Mouse (Mus musculus) spleen, postnatal 4 days (tissue): Measurements from ENCODE around the gene Taf3.

Experiments
- DNase-seq, 2 experiments: peaks; one replicate each; pipeline ENCODE4 v3.0.0; 2022; ENCODE audit warnings: low spot score in 2 of 2

The Taf3 gene

DNA sequence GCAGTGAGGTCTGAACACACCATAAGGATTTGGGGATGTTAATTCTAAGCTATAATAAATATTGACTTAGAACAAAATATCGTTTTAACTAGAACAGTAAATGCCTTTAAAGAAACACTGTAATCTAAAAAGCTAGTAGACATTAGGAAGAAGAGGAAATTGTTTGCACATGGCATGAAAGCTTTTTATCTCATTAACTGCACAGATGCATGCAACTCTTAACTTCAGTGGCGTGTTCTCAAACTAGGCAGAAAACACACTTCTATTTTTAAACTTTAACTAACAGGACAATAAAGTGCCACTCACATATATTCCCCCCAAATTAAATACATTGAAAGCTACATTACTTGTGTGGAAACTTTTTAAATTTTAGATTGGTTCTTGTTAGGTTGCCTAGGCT lies 91.8 kb downstream of the Taf3 start:
- DNase-seq = no peak

DNA sequence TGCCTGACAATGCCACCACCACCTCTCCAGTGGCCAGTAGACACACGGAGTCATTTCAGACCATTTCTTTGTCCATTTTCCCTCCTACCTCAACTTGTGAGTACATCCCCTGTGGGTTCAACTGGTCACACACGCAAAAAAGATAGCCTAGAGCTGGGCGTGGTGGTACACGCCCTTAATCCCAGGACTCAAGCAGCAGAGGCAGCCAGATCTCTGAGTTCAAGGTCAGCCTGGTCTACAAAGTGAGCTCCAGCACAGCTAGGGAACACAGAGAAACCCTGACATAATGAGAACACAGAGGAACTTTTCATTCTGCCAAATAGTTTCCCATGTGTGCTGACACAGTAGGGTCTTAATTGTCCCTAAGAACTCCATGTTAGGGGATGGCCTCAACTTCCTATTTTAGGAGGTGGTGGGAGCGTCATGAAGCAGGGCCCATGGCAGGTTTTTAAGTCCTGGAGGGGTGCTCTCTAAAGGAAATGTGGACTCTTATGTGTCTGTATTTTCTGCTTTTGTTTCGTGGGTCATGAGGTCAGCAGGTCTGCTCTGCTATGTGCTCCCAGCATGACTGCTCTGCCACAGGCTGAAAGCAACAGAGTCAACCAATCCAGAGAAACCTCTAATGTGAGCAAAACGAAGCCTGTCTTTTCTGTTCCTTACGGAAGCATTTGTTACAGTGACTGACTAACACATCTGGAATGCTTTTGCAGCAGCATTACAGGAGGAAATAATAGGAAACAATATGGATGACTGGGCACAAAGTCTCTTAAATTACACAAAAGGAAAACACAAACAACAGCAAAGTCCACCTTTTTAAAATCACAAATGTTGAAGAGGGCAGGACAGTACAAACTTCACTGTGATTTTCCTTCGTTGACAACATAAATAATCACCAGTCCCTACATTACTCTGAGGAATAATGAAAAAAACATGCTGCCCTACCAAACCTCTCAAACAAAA lies 92.5 kb downstream of the Taf3 start:
- no peak for DNase-seq

DNA sequence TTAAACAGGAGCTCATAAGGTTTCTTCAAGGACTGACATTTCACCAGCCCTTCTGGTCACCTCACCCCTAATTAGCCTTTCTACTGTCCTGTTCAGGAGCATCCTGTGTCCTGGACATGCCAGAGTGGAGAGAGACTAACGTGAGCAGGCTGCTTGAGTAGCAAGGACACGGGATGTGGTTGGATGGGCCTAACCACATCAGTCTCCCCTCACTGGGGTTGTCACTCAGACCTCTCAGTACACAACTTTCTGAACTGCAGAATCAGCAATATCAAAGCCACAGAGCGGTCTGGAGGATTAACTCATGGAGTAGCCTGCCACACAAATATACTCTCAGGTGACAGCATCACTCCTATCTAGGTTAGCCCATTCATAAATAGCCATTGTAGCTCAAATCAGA lies 101.7 kb downstream of the Taf3 start:
- no peak for DNase-seq

DNA sequence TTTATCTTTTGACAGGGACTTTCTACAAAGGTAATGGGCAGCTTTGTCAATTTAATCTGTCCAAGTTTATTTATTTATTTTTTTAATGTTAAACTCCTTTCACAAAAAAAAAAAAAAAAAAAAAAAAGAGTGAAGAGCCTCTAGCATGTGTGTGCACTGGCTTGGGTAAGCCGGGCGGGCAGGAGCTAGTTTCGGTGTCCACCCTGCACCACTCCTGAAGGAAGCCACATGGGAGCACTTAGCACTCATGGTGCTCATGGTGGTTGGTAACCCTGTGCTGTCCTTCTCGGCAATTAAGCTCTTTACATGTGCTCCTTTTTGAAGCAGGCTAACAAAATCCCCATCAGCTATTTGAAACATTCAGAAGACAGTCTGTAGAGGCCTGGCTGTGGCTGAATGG lies 102.8 kb downstream of the Taf3 start:
- no peak for DNase-seq

DNA sequence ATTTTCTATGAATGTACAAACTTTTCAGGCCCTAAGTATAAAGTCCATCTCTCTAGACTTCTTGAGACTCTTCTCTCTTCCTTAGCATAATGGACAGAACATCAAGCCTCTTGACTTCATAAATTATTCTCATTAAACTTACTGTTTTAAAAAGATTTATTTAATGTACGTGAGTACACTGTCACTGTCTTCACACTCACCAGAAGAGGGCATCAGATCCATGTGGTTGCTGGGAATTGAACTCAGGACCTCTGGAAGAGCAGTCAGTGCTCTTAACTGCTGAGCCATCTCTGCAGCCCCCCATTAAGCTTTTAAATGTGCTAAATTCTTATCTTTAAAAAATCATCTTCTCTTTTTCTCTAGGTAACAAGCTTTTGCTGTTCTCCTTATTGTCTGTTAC lies 105.4 kb downstream of the Taf3 start:
- no peak for DNase-seq

DNA sequence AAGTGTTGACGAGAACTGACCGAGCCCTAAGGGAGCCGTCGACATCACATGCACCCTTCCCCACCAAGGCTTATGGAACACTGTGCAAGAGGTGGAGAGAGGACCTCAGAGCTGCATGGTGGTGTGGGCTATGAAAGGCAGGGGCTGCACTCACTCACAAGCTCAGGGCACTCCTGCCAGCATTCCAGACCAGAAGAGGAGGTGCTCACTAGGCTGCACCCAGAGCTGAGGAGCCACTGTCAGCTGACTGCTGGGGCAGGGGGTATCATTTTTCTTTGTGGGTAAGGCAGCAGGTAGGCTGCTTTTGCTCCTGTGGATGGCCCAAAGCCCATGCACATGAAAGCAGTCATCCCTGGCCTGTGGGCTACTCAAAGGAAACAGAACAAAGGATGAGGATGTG lies 109.1 kb downstream of the Taf3 start:
- DNase-seq = no peak

DNA sequence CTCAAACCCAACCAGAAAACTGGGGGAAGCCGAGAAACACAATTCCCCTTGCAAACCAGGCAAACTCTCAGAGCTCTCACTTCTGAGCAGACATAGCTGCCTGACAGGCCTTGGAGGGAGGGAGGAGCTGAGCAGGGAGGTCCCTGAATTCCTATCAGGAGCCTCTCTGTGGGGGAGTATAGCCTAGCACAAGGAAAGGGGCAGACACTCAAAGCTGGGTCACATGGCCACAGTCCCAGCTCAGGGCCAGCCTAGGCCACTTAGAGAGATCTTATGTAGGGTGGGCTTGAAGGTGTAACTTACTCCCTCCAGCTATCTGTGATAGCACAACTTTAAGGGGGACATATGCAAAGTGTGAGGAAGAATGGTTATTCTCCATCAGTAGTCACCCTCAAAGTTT lies 112.4 kb downstream of the Taf3 start:
- no peak for DNase-seq

DNA sequence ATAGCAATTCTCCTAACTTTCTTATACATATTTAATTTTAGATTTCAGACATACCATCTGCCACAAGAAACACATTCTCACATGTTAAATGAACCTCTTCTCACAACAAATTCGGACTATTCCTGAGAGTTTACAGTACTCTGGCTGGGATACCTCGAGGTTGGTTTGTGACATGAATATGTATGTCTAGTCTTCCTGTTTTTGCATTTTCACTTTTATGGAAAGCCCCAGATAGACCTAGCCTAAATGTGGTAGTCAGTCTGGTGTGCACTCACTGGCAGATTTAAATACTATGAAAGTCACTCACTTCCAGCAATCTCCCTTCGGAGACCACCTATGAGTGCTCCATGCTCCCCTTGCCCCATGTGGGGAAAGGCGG lies 121.5 kb downstream of the Taf3 start:
- no peak for DNase-seq

DNA sequence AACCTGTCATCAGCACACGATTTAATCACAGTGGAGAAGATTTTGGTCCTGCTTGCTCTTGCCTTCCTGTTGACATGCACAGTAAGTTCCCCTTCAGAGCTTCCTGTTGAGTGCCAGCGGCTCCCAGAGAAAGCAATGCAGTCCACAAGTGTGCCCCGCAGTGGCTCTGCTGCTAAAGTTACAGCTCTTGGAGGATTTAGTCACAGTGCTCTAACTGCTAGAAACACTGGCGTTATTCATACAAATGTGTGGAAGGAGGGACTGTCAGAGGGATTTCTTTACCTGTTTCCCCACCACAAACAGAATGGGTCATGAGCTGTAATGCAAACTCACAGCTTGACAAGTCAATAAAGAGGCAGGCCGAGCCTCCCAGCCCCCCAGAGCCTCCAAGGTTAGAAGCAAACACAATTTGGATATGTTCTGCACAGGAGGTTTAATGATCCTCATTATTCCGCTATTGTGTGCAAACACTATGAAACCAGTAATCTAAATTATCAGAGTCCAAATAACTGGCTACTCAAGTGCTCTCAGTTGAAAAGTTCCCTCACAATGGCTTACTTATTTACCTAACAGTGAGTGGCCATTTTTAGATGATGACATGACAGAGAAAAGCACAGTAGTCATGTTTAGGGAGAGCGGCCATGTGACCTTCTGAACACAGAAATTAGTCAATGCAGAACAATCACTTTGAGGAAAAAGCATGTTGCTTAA lies 122.0 kb downstream of the Taf3 start:
- DNase-seq = no peak

DNA sequence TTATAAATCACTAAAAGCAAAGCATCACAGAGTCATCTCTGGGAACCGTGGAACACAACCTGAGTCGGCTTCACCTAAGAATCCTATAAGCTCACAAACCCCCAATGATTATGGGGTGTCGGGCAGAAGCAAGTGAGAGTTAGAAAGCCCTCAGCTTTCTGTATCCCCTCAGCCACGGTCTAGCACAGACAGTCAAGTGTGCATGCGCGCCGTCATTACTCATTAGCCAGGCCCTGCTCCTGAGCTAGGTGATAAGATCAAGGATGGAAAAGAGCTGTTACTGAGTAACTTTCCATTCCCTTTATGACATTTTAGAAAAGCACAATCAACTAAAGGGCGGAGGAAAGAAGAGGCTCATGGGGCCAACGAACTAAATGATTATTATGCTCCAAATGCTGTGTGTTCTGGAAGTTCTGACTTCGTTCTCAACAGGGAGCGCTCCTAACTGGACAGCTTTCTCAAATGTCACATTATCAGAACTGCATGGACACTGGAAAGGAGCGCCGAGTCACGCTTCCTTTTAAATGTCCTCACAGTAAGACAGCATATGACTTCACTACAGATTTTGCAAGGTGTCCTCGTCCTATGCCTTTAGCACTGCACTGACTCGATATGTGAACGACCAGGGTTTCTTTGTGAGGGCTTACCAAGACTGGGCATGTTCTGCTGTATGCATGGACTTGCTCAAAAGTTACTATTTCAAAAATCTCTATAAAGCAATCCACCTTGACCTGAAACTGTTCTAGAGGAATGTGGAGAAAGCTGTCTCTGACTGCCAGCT lies 129.5 kb downstream of the Taf3 start:
- DNase-seq = no peak

DNA sequence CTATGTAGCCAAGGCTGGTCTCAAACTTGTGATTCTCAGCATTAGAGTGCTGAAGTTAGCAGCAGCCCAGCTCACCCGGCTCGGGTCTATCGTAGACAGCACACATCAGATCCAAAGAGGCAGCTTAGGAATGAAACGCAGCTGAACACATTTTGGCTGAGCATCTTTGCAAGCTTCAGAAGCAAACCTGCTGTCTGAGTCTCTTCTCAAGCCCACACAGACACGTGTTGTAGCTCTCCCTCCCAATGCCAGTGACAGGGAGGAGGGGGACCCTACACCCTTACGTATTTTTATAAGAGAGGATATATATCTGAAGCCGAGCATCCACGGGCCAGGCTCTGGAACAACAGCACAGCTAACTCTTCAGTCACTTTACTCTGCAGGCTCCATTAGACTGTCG lies 130.8 kb downstream of the Taf3 start:
- DNase-seq = no peak

DNA sequence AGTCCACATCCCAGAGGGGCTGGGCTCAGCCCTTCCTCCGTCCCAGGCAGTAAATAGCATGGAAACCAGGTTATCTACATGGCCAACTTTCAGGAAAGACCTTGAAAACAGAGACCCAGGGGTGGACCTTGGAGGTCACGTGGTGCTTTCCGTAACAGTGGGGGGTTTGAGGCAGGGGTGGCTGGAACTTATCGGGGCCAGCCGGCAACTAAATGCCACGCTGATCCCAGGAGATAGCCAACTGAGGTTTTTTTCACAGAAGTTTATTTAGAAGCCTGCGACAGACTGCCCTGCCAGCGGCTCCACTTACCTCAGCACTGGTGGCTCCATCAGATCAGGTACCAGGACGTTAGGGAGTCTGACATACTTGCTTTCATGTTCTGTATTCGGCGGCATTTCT lies 142.4 kb downstream of the Taf3 start:
- DNase-seq = no peak

DNA sequence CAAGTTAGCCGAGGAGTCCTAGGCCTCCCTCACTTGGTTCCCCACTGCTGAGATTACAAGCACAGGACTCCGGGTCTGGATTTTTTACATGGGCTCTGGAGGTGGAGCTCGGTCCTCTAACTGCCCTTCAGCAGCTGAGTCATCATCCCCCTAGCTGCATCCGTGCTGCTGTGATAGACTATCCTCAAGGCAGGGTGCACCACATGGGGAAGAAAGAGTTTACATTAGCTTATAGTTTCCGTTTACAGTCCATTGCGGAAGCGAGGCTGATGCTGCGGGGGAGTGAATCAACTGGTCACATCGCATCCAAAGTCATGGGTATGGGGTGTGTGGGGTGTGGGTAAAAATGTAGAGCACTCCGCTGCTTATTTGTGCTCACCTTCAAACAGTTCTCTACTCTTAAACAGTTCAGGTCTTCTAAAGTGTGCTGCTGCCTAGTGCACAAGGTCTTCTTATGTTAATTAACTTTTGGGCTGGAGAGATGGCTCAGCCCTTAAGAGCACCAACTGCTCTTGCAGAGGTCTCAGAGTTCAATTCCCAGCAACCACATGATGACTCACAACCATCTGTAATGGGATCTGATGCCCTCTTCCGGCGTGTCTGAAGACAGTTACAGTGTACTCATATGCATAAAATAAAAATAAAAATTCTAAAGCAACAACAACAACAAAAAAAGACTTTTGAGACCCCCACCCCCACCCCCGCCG lies 144.4 kb downstream of the Taf3 start:
- no peak for DNase-seq

DNA sequence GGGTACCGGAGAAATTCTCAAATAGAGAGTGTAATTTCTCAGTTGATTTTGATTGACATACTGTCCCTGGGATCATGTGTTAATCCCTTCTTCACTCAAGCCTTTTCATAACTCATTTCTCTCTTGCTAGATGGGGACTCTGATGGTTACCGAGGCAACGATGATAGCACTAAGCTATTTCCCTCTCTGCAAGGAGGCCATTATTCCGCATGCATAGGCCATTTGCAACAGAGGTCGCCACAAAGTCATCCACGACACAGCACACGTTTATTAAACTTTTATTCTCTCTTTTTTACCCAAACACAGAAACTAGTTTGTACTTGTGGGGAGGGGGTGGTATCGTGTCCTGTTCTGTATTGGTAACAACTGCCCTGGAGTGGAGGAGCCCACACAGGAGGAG lies 150.6 kb downstream of the Taf3 start:
- DNase-seq = no peak

DNA sequence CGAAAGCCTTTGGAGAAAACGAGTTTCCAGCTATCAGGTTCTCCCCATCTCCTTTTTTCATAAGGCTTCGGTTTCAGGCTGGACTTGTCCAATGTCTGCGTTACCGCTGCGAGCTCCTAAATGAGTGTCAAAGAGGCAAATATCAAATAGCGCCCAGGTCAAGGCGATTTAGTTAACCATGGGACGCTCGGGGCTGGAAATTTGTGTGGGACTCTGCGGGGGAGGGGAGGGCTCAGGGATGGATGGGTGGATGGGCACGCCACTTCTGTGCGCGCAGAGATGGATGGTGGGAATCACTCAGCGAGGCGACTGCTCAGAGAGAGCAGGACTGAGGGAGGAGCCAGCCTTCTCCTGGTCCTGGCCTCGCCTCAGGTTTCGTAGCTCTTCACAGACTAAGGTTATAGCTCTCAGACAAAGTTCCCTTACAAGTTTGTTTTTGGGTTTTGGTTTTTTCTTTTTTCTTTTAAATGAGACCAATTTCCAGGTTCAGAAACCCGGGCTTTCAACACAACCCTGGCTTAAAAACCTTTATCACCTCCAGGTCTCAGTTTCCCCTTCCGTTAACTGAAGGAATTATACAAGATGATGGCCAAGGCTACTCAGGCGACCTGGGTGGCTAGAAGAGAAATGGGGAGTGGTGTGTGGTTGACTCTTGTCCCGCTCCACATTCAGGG lies 152.2 kb downstream of the Taf3 start:
- no peak for DNase-seq

DNA sequence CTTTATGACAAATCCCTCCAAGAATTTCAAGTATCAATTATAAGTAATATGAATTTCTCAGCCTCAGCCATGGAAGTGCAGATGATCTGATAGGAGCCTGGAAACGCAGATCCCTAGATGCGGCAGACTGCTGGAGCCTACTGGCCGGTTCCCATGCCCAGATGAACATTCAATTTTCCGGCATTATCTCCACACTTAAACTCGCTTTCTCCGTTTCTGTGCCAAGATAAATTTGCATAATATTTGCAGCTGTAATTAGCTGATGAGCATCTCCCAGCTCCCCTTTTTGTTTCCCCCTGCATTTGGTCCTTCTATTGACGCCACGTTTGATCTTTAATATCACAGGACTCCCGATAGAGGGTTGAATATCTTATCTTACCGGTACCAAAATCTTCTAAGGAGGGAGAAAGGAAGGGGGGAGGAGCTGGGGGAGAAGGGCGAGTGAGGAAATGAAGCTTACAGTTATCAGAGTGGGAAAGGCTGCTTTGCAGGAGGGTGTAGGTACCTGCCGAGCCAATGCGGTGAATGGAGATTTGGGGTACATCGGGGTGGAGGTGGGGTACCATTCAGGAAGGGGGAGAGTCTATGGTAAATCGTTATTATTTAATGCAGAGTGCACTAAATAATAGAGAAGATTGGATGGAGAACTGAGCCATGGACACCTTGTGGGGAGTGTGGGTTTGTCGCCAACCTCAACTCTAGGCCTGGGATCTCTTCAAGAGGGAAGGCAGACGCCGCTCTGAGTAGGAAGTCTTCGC lies 153.4 kb downstream of the Taf3 start:
- DNase-seq = no peak

DNA sequence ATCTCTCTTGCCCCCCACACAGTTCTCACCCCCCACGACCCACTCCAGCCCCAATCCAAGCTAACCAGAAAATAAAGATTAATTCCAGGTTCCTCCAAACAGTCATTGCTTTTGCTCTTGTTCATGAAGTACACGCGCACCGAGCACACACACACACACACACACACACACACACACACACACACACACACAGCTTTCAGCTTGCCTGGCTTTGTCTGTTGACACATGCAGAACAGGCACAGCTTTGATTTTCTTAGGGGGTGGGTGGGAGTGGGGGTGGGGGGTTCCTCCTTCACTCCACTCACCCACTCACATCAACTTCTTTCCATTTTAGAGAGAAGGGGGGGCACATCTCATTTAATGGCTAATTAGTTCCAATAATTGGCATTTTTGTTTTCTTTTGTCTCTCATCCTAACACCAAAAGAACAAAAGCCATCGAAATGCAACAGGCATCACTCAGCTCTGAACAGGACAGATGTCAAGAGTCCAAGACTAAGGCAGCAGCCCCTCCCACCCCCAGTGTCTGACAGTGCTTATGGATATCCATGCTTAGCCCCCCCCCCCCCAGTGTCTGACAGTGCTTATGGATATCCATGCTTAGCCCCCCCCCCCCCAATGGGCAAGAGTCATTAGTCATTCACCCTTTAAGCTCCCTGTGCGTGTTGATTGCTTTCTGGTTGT lies 155.0 kb downstream of the Taf3 start:
- no peak for DNase-seq

DNA sequence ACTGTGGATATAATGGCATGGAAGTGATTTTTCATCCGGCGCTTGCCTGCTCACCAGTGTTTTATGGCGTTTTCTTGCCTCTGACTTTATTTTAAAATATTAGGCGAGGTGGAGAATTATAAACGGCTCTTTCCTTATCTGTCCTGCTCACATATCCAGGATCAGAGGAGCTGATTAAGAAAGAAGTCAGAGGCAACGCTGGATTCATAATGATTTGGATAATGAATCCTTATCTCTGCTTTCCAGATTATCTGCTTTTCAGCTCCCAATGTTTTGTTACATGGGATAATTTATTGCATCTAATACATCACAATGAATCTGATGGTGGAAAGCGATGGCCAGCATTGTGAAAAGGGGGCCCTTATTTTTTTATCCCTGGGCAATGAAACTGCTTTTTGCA lies 155.9 kb downstream of the Taf3 start:
- DNase-seq = no peak

DNA sequence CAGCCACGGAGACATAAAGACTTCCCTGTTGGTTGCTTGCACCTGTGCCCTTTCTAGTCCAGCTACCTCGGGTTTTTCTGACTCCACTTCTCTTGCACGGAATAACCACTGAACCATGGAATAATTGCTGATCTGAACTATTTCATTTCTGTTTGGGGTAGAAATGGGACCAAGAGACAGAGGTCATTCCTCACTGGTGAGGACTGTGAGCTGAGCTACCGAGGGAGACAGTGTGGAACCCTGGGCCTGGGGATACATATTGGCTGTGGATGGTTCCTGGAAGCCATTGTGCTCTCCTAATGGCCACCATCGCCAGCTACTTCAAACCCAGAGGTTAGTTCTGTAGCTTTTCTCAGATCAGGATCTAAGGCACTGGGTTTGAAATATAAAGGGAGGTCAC lies 157.5 kb downstream of the Taf3 start:
- no peak for DNase-seq

DNA sequence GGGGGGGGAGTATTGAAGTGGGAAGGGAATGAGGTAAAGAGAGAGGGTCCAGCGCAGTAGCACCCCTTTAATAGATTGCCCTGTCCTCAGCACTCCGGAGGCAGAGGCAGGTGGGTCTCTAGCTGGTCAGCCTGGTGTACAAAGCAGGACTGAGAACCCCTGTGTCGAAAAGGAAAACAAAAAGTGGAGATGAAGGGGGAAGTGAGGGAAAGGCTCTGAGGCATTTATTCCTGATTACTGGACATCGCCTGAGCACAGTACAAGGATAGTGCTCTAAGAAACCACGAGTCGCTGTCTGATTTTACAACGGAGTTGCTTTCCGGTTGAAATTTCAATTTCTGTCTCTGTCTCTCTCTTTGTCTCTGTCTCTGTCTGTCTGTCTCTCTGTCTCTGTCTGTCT lies 158.1 kb downstream of the Taf3 start:
- DNase-seq = no peak
